Mouse (Mus musculus): ENCODE measurements around the gene Ydjc.

The Ydjc gene

GRCm38 (mm10) chr16:17144339-17144738, at the start of gene Ydjc:
Gene Ydjc, plus strand, starts transcription at chr16:17144621.
- in situ Hi-C loops (cut with MboI; ENCODE audit: unreplicated experiment in 2 of 2) = no loop called here

GRCm38 (mm10) chr16:17096938-17097337, 47.5 kb upstream of the Ydjc start:
- in situ Hi-C loops (cut with MboI; ENCODE audit: unreplicated experiment in 2 of 2) = no loop called here

DNA sequence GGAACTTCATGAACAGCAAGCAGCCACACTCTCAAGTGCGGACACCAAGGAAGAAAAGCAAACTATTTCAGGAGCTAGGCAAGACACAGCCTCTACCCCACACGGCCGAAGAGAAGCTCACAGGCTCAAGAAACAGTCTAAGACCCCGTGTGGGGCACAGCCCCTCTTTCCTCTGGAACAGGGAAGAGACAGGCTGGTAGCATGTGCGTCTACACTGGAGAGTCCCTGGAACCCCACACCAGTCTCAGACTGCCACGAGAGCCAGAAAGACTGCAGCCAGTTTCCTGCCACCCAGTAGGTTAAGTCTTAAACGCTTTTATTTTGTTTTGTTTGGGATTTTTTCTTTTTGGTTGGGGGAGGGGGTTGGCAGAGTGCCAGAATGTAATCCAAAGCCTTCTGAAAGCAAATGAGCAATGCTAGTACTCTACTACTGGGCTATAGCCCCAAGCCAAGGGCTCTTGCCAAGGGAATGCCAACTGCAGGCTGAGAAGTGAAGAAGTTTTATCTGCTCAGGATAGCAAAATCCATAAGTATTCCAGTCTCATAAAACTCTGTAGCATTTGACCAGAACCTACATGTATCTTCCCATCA, 41.7 kb upstream of the Ydjc start:
- in situ Hi-C loops (cut with MboI; ENCODE audit: unreplicated experiment in 2 of 2) = no loop called here

DNA sequence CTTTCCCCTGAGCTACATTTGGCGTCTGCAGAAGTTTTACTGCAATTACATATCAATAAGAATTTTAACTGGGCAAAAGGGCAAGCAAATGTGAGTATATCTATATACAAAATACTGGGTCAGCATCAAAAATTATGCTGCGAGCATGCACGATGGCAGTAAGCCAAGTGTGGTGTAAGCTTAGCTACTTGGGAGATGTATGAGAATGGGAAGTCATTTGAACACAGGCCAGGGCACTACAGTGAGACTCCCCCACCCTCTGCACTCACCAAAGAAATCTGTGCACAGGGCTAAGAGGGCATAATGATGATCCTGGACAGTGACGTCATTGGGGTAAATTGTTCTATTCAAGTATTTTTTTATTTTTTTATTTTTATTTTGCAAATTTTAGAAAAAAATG, 39.8 kb upstream of the Ydjc start:
- in situ Hi-C loops (cut with MboI; ENCODE audit: unreplicated experiment in 2 of 2) = no loop called here

GRCm38 (mm10) chr16:17110771-17111743, 33.4 kb upstream of the Ydjc start, which contains the start of gene Ppil2:
Gene Ppil2, minus strand, starts transcription at chr16:17111257.
- in situ Hi-C loops (cut with MboI; ENCODE audit: unreplicated experiment in 2 of 2) = no loop called here

DNA sequence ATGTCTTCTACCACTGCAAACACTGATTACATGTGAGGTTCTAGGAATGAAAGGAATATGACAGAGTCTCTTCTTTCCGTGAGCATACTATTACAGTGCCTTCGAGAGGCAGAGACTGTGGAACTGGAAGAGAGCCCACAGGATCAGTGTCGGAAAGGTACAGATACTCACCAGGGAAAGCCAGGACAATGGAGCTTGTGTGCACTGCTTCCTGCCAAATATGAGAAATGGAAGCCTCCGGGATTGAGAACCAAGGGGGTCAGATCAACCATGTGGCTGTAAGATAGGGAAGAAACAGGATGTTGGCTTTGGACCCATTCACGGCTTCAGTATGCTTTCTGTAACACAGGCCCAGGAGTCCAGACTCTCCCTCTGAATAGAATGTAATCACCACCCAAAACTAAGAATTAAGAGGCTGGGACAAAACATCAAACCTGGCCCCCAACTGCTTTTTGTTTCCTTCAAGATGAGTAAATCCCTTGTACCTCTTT, 27.1 kb upstream of the Ydjc start:
- in situ Hi-C loops (cut with MboI; ENCODE audit: unreplicated experiment in 2 of 2) = no loop called here

- in situ Hi-C loops (cut with MboI; ENCODE audit: unreplicated experiment in 2 of 2) = no loop called here
These were observed 22.9 kb upstream of the Ydjc start for GRCm38 (mm10) chr16:17121569-17121968.

DNA sequence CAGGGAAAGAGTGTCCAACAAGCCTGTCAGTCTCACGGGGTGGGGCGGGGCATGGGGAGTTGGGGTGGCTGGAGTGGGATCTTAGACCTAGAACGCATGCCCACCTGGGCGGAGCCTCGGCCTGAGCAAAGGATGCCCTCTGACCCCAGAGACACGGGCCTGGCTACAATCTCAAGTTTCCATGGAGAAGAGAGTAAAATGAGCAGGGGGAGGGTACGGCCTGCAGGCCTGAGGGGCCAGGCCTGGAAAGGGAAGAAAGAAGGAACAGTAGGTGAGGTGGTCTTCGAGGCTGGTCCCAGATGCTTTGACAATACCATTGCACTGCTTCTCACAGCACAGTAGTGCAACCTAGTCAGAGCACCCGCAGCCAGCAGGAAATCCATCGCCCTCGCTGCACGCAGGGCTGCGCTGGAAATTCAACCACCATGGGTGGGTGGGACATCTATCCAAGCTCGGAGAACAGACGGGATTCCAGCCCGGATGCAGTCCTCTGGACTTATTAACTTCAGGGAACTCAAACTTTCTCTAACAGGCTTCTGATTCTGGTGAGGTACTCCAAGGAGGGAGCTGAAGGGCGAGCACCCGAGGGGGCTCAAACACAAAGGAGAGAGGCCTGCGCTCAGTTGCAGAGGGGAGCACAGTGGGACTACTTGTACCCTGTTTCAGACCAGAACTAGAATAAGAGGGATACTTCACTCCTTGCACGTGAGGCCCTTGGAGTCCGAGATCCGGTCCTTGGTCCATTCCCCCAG, 20.1 kb upstream of the Ydjc start:
- in situ Hi-C loops (cut with MboI; ENCODE audit: unreplicated experiment in 2 of 2) = no loop called here

DNA sequence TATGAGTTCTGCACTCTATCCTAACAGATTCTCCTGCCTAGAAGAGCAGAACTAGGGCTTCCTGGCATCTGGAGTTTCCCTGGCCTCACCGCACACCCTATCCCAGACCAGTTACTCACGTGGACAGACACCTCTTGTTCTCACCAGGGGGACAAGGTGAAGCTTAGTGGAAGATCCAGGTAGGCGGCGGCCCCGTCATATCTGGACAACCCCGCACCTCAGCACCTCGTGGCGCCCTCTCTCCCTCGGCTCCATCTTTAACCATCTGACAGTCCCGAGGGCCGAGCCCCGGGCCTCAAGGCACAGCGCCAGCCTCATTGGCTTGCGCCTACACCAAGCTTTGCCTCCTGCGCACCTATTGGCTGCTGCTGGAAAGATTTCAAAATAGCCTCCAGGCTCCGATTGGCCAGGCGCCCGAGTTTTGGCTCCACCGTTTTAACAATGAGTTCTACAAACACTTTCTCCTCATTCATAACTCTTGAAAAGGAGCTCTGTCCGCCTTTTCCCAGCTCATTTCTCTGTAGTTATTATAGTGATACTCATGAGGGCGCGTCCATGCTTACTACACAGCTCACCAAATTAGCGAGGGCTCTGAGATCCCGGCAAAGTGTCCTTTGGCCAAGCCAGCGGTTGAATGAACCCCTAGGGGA, 19.4 kb upstream of the Ydjc start, which contains the start of gene 2610318N02Rik:
Gene 2610318N02Rik (minus strand): TSS at position 297 of the 650 bp plus-strand sequence.
- in situ Hi-C loops (cut with MboI; ENCODE audit: unreplicated experiment in 2 of 2) = no loop called here

DNA sequence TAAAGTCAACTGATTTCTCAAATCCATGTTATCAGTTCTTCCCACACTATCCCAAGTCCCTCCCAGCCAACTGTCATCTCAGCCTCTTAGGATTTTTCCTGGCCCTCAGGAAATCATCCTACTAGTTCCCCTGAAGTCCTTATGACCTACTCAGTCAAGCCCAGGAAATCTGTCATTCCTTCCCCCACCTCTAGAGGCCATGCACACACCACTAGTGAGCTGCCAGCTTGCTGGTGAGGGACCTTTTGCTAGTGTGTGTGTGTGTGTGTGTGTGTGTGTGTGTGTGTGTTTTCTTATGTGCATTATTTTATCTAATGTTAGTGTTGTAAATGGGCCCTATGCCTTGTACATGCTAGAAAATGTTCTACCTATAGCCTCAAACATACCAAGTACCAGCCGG, 17.1 kb upstream of the Ydjc start:
- in situ Hi-C loops (cut with MboI; ENCODE audit: unreplicated experiment in 2 of 2) = no loop called here

- in situ Hi-C loops (cut with MboI; ENCODE audit: unreplicated experiment in 2 of 2) = loop anchor here (5.0 kb wide), 2 partner anchors 71 to 151 kb away; partner anchors contain the start of gene Ube2l3 (in 2 of the 2)
These were observed 13.0 kb upstream of the Ydjc start for GRCm38 (mm10) chr16:17131191-17132088.

DNA sequence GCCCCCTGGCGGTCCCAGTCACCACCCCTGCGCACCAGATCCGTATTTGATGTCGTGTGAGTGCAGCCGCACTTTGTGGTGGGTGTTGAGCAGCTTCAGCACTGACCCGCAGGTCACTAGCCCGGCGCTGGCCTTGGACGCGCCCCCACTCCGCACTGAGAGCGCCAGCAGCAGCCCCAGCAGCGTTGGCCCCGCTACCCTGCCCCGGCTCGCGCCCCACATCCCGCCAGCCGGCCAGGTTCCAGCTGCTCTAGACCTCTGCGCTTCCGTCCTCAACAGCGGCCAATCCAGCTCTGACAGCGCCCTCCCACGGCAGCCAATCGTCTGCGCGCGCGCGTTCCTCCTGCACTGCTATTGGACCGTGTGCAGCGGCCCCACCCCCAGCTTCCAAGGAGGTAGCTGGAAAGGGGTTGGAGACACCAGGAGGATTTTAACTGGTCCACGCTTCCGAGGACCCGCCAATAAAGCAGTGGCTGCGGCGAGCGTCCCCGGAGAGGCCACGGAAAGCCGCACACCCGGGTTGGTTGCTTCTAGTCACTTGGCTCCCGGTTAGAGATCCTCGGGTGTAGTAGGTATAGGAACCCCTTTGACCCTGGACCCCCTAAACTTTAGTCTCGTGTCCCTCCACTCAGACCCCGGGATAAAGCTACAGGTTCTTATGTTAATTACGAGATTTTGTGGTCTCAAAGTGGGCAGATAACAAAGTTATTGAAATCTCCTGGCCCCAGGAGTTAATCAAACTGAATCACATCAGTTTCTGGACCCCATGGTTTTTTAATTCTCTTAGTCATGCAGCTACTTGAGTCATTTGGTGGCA, 12.1 kb upstream of the Ydjc start, which contains the start of gene Sdf2l1:
Gene Sdf2l1 (minus strand): TSS at position 295 of the 817 bp plus-strand sequence.
- in situ Hi-C loops (cut with MboI; ENCODE audit: unreplicated experiment in 2 of 2) = loop anchor here (5.0 kb wide), 2 partner anchors 70 to 150 kb away; partner anchors contain the start of gene Ube2l3 (in 2 of the 2)

- in situ Hi-C loops (cut with MboI; ENCODE audit: unreplicated experiment in 2 of 2) = loop anchor here (5.0 kb wide), 2 partner anchors 69 to 149 kb away; partner anchors contain the start of gene Ube2l3 (in 2 of the 2)
These were observed 11.6 kb upstream of the Ydjc start for GRCm38 (mm10) chr16:17132906-17133200.

DNA sequence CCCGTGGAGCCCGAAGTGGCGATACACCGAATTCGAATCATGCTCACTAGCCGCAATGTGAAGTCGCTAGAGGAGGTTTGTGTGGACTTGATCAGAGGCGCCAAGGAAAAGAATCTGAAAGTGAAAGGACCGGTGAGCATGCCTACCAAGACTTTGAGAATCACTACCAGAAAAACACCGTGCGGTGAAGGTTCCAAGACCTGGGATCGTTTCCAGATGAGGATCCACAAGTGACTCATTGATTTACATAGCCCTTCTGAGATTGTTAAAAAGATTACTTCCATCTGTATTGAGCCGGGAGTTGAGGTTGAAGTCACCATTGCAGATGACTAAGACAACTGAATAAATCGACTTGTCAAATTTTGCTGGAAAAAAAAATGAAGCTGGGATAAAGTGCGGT, 7.1 kb upstream of the Ydjc start:
- in situ Hi-C loops (cut with MboI; ENCODE audit: unreplicated experiment in 2 of 2) = no loop called here

DNA sequence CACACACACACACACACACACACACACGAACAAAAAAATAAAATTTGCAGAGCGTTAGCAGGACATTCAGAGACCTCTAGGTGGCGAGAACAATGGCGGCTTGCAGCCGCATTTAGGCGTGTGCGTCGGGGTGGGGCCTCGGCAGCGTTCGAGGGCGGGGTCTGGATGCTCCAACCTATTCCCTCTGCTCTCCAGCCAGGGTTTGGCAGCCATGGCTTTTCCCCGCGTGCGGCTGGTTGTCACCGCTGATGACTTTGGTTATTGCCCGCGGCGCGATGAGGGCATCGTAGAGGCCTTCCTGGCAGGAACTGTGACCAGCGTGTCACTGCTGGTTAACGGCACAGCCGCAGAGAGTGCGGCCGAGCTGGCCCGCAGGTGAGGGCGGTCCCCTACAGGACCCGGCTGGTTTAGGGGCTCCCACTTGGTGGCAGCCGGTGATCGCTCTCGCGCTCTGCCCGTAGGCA, 2.4 kb downstream of the Ydjc start, which contains the start of gene Ccdc116:
Gene Ccdc116 (minus strand): TSS at position 458 of the 464 bp plus-strand sequence.
- in situ Hi-C loops (cut with MboI; ENCODE audit: unreplicated experiment in 2 of 2) = no loop called here

DNA sequence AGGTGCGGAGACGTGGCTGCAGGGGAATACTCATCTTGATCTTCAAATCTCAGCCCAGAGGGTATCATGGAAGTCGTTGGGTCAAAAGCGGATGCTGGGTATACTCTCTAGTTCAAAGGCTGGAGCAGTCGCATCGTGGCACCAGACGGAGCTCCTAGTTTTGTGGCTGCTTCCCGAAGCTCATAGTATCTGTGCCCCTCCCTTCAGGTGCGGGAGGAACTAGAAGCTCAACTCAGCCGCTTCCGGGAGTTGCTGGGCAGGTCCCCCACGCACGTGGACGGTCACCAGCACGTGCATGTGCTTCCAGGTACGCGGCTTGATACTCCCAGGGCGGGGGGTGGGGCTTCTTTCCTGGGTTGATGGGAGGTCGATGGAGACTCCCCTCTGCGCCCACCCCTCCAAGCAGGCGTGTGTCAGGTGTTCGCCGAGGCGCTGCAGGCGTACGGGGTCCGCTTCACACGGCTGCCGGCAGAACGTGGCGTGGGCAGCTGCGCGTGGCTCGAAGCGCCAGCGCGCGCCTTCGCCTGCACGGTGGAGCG, 3.0 kb downstream of the Ydjc start:
- in situ Hi-C loops (cut with MboI; ENCODE audit: unreplicated experiment in 2 of 2) = no loop called here

DNA sequence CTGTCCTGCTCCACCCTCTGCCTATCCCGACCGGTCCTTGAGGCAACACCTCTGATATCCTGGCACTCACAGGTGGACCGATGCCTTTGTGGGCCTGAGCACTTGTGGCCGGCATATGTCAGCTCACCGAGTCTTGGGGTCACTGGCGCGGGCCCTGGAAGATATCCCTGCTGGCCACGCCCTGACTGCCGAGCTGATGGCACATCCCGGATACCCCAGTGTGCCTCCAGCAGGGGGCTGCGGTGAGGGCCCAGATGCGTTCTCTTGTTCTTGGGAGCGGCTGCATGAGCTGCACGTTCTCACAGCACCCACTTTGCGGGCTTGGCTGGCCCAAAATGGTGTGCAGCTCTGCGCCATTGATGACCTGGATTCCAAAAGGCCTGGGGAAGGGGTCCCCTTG, 3.7 kb downstream of the Ydjc start:
- in situ Hi-C loops (cut with MboI; ENCODE audit: unreplicated experiment in 2 of 2) = no loop called here
